Mouse (Mus musculus) midbrain, embryonic 14.5 days (tissue): Measurements from ENCODE around the gene Rasa2. TPM values are rescaled to one million over a fixed set of nuclear protein-coding genes. Genes with fewer than 3 reads are reported as not detected.
"Not testable (repeated sequence)": the region's sequence is repeated elsewhere in the genome, so short reads cannot be mapped to it uniquely, and the experiment has no call there.

Experiments
- ATAC-seq: fragments of 200-750 bp; cut with Nextera tagmentation; 2 replicates; pipeline ENCODE4 v1.8.0; 2017; ENCODE audit warnings: moderate number of reproducible peaks, moderate library complexity; ENCODE audit not compliant: low FRiP score, low TSS enrichment
- DNase-seq: peaks from one replicate; pipeline ENCODE4 v3.0.0-alpha.2; 2015
- H3K27ac ChIP-seq: fragments of 300-500 bp; sonication (generic); replicated peaks from 2 replicates; pipeline ENCODE4 v1.5.1; 2014; ENCODE audit warnings: mild to moderate bottlenecking, low read depth, low read length, moderate library complexity
- H3K27me3 ChIP-seq: fragments of 300-500 bp; sonication (generic); 2 replicates; pipeline ENCODE4 v1.6.1; 2014; ENCODE audit warnings: low read length, control low read depth, mixed read lengths; ENCODE audit not compliant: control insufficient read depth, insufficient read depth
- H3K36me3 ChIP-seq: fragments of 300-500 bp; sonication (generic); 2 replicates; pipeline ENCODE4 v1.6.1; 2014; ENCODE audit warnings: low read length, control low read depth; ENCODE audit not compliant: control insufficient read depth, insufficient read depth
- H3K4me1 ChIP-seq: fragments of 300-500 bp; sonication (generic); 2 replicates; pipeline ENCODE4 v1.6.1; 2014; ENCODE audit warnings: mild to moderate bottlenecking, antibody characterized with exemption, low read length, control low read depth; ENCODE audit not compliant: control insufficient read depth, insufficient read depth
- H3K4me2 ChIP-seq: fragments of 300-500 bp; sonication (generic); 2 replicates; pipeline ENCODE4 v1.6.1; 2014; ENCODE audit warnings: mild to moderate bottlenecking, low read length, moderate library complexity
- H3K4me3 ChIP-seq: fragments of 300-500 bp; sonication (generic); replicated peaks from 2 replicates; pipeline ENCODE4 v1.5.1; 2014; ENCODE audit warnings: low read depth, low read length
- H3K9ac ChIP-seq: fragments of 300-500 bp; sonication (generic); replicated peaks from 2 replicates; pipeline ENCODE4 v1.6.1; 2014; ENCODE audit warnings: mild to moderate bottlenecking, low read length, moderate library complexity
- H3K9me3 ChIP-seq: fragments of 300-500 bp; sonication (generic); 2 replicates; pipeline ENCODE4 v1.6.1; 2016; ENCODE audit warnings: low read length, control low read depth, mixed read lengths; ENCODE audit not compliant: control insufficient read depth
- WGBS: fragments of 180-500 bp; shearing (Covaris S2); extraction: QIAGEN DNeasy Blood & Tissue Kit; methylation state at CpG from one replicate; pipeline ENCODE4 v1.1.7; 2014; 5-methylcytosine and 5-hydroxymethylcytosine counted together
- polyA plus RNA-seq: library from polyadenylated mRNA; unstranded; fragments of >200 nt; fragmentation: Nextera tagmentation; extraction: Ambion mirVana; gene quantifications from 2 replicates; pipeline ENCODE4 v1.2.1, GENCODE M21; 2014

Rasa2 gene
- 15.7 and 17.9 TPM in 2 replicates for polyA plus RNA-seq

GRCm38 (mm10) chr9:96631389-96632072 is at the start of gene Rasa2:
TSS of gene Rasa2 (minus strand) at chr9:96631617.
- 4% methylated on average over 40 of the region's 52 CpGs for WGBS
- no peaks in the 10 kb centered on the region for H3K36me3 ChIP-seq
- H3K9me3 ChIP-seq = no peaks in the 10 kb centered on the region
- peak within 1 kb of the TSS; percentile 74 for H3K4me2 ChIP-seq
- peak within 1 kb of the TSS; percentile 96 for H3K9ac ChIP-seq
- DNase-seq (peak; percentile 93), ATAC-seq (peak; percentile 98)
- peak within 1 kb of the TSS; percentile 90 for H3K4me3 ChIP-seq
- no peaks in the 10 kb centered on the region for H3K27me3 ChIP-seq
- H3K4me1 ChIP-seq = no peaks in the 10 kb centered on the region
- H3K27ac ChIP-seq = peak within 1 kb of the TSS; percentile 97

- Histone ChIP-seq H3K27me3 (no peaks in the 10 kb centered on the region), H3K4me2 (no peak overlapping the region), H3K9me3 (no peaks in the 10 kb centered on the region), H3K36me3 (no peaks in the 10 kb centered on the region), H3K9ac (no peak overlapping the region), H3K4me1 (no peaks in the 10 kb centered on the region), H3K4me3 (no peak overlapping the region), H3K27ac (no peak overlapping the region)
- WGBS = 80% methylated on average over 5 of the region's 5 CpGs
- DNase-seq (no peak), ATAC-seq (no peak)
Measured at GRCm38 (mm10) chr9:96678611-96679010, 47.2 kb upstream of the Rasa2 start.

DNA sequence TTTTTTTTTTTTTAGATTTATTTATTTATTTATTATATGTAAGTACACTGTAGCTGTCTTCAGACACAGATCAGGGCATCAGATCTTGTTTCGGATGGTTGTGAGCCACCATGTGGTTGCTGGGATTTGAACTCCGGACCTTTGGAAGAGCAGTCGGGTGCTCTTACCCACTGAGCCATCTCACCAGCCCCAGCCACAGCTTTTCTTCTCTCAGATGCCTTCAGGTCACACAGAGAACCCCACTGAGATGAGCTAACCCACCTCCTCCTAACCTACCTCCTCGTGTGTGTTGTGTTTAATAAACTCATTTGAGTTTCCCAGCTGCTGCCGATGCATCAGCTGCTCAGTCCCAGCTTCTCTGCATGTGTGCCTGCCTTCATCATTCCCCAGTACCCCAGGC is 46.3 kb upstream of the Rasa2 start:
- DNase-seq, H3K4me3 ChIP-seq, H3K27me3 ChIP-seq, H3K9me3 ChIP-seq, H3K4me1 ChIP-seq, H3K36me3 ChIP-seq, H3K27ac ChIP-seq, ATAC-seq, H3K9ac ChIP-seq, H3K4me2 ChIP-seq: not testable (repeated sequence)
- WGBS = 82% methylated on average over 5 of the region's 5 CpGs

- H3K4me1 ChIP-seq = no peaks in the 10 kb centered on the region
- H3K9me3 ChIP-seq = no peaks in the 10 kb centered on the region
- H3K4me3 ChIP-seq = no peak overlapping the region
- no peaks in the 10 kb centered on the region for H3K36me3 ChIP-seq
- no peak overlapping the region for H3K4me2 ChIP-seq
- H3K9ac ChIP-seq = no peak overlapping the region
- no peak overlapping the region for H3K27ac ChIP-seq
- DNase-seq = no peak
- no peak for ATAC-seq
- H3K27me3 ChIP-seq = no peaks in the 10 kb centered on the region
- WGBS = 89% methylated on average over 10 of the region's 10 CpGs
Measured at GRCm38 (mm10) chr9:96676671-96677070, 45.3 kb upstream of the Rasa2 start.

DNA sequence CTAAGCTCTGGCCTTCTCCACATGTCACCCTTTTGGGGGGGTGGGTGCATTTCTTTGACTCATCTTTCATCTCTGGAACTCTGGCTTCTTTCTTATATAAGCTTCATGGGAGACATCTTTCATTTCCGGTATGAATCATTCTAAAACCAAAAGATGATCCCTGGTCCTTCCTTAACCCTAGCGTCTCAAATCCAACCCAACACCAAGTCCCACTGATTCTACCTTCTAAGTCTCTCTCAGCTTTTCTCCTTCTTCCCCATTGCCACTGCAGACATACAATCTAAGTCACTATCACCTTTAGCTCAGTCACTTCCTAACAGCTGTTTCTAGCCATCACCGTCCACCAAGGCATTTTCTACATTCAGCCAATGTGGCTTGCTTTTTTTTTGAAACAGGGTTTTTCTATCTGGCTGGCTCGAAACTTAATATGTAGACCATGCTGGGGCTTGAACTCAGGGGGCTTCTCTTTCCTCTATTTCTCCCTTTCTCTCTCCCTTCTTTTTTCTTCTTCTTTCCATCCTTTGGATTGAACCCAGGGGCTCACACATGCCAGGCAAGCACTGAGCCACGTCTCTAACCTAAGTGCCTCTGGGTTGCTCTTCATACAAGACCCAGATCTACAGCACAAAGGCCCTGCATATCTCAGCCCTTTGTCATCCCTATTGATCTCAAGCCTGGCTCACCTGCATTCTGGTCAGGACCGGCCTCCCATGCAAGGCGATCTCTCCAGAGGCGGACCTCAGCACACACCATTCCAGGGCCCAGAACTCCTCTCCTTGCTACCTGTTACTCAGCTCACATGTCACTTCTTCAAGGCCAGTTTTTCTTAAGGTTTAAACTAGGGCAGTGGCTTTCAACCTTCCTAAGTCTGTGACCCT is 44.6 kb upstream of the Rasa2 start:
- Histone ChIP-seq H3K36me3 (no peaks in the 10 kb centered on the region), H3K4me3 (no peak overlapping the region), H3K4me1 (no peaks in the 10 kb centered on the region), H3K9ac (no peak overlapping the region), H3K9me3 (no peaks in the 10 kb centered on the region), H3K4me2 (no peak overlapping the region), H3K27me3 (no peaks in the 10 kb centered on the region), H3K27ac (no peak overlapping the region)
- DNase-seq (no peak), ATAC-seq (no peak)
- 87% methylated on average over 8 of the region's 8 CpGs for WGBS

- DNase-seq = peak; percentile 75
- Histone ChIP-seq H3K4me2 (no peak overlapping the region), H3K27me3 (no peaks in the 10 kb centered on the region), H3K9ac (no peak overlapping the region), H3K27ac (no peak overlapping the region), H3K9me3 (no peaks in the 10 kb centered on the region), H3K4me3 (no peak overlapping the region), H3K36me3 (no peaks in the 10 kb centered on the region), H3K4me1 (no peaks in the 10 kb centered on the region)
- 37% methylated on average over 5 of the region's 5 CpGs for WGBS
- ATAC-seq = peak; percentile 48; the same call in 1 of the 2 replicates
Measured at GRCm38 (mm10) chr9:96675071-96675762, 43.8 kb upstream of the Rasa2 start.

DNA sequence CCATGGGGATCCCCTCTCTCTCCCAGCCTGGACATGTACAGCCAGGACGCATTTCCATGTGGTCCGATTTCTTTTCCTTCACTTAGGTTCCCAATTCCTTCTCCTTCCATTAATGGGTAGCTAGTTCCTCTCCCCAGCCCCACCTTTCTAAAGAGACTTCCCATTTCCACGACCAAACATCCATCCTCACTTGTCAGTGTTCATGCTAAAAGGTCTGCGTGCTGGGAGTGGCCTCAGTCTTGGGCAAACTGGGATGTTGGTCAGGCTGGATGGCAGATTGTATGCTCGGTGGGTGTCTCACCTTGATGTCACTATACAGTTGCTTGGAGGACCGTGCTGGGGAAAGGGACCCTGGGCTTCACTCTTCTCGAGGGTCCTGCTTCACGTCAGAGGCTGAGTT is 42.9 kb upstream of the Rasa2 start:
- no peaks in the 10 kb centered on the region for H3K36me3 ChIP-seq
- no peak overlapping the region for H3K4me2 ChIP-seq
- ATAC-seq (no peak), DNase-seq (no peak)
- H3K27me3 ChIP-seq = no peaks in the 10 kb centered on the region
- no peaks in the 10 kb centered on the region for H3K4me1 ChIP-seq
- no peaks in the 10 kb centered on the region for H3K9me3 ChIP-seq
- no peak overlapping the region for H3K9ac ChIP-seq
- no peak overlapping the region for H3K4me3 ChIP-seq
- H3K27ac ChIP-seq = no peak overlapping the region
- 91% methylated on average over 8 of the region's 8 CpGs for WGBS

- Histone ChIP-seq H3K27ac (no peak overlapping the region), H3K4me3 (no peak overlapping the region), H3K4me1 (no peaks in the 10 kb centered on the region), H3K9me3 (no peaks in the 10 kb centered on the region), H3K27me3 (no peaks in the 10 kb centered on the region), H3K36me3 (no peaks in the 10 kb centered on the region), H3K9ac (no peak overlapping the region), H3K4me2 (no peak overlapping the region)
- WGBS = 94% methylated on average over 2 of the region's 2 CpGs
- ATAC-seq (no peak), DNase-seq (no peak)
Measured at GRCm38 (mm10) chr9:96672466-96672865, 41.0 kb upstream of the Rasa2 start.
